Mouse (Mus musculus) cerebellum, adult 2 months (tissue): ENCODE results near the gene Stk4.

Source experiments
- CTCF ChIP-seq: fragments of 200-500 bp; IDR thresholded peaks from 2 replicates; pipeline ENCODE4 v1.5.1; 2011; ENCODE audit warnings: low read depth, mild to moderate bottlenecking, control low read depth, low read length, moderate library complexity, borderline replicate concordance; ENCODE audit not compliant: insufficient read depth
- POLR2A ChIP-seq: fragments of 200-500 bp; IDR thresholded peaks from 2 replicates; pipeline ENCODE4 v1.6.1; 2011; ENCODE audit warnings: low read length, control low read depth, borderline replicate concordance; ENCODE audit not compliant: insufficient read depth

GRCm38 (mm10) chr2:164040949-164041348 lies 29.2 kb upstream of the Stk4 start:
- TF ChIP-seq POLR2A (no peak), CTCF (no peak)
